8 mouse cellular contexts compared by ENCODE assay signal in the genomic region with DNA sequence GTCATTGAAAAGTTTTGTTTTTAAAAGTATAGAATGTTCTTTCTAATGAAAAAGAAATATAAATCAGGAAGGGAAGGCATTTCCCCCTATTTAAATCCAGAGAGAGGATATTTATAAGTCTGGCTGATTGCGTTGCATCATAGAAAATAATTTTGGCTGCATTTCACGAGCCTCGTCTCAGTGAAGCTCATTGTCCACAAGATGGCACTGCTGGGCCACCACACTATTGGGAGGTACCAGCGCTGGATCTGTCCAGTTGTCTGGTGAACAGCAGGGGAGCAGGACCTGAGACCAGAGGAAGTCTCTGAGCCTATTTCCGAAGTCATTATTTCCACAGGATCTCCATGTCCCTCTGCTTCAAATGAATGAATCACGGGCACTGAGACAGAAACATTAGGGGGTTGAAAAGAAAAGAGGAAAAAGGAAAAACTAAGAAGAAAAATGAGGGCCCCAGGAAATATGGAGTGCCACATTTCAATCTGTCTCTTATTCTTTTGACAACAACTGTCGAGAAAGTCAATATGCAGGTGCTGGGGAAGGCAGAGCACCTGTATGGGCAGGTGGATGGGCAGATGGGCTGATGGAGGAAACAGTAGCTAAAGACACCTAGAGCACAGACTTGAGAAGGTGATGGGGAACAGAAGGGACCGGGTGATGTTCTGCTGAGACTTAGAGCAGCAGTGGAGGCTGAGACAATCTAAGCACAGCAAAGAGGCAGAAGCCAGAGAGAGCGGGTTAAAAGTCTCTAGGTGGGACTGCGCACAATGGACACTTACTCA. TPM values are rescaled to one million over a fixed set of nuclear protein-coding genes. Genes with fewer than 3 reads are reported as not detected.
DNase-seq lines count a peak whose midpoint lies in the region; ATAC-seq and TF ChIP-seq lines count a peak whose summit lies in the region.

No protein-coding gene starts in this region.

- peak; percentile 95 for TF ChIP-seq CTCF in cortical plate, adult 2 months (IDR thresholded peaks at IDR 0.05; ENCODE audit: extremely low read depth, insufficient read depth, low read length)
- TF ChIP-seq CTCF in kidney, adult 2 months (conservative IDR thresholded peaks at IDR 0.05; ENCODE audit: insufficient read depth, insufficient read length, low read depth, low read length): peak; percentile 98

- H3K9me3 ChIP-seq in heart, embryonic 11.5 days (replicated peaks; ENCODE audit: control insufficient read depth, low read length): no peaks in the 10 kb centered on the region
- H3K9me3 ChIP-seq in limb, embryonic 10.5 days (replicated peaks): no peaks in the 10 kb centered on the region

- H3K36me3 ChIP-seq in heart, embryonic 11.5 days (ENCODE audit: control insufficient read depth, insufficient read depth, low read length): no peaks in the 10 kb centered on the region
- H3K36me3 ChIP-seq in kidney, adult 2 months (ENCODE audit: control insufficient read depth, insufficient read depth, low read length): no peaks in the 10 kb centered on the region
- H3K36me3 ChIP-seq in limb, embryonic 10.5 days: no peaks in the 10 kb centered on the region

- H3K4me2 ChIP-seq in heart, embryonic 11.5 days: no peak overlapping the region

- WGBS in heart, embryonic 11.5 days (ENCODE audit: insufficient replicate concordance): 39% methylated on average over 10 of the region's 10 CpGs
- 36% methylated on average over 10 of the region's 10 CpGs for WGBS in kidney, adult 2 months
- WGBS in limb, embryonic 10.5 days: 47% methylated on average over 10 of the region's 10 CpGs

- TF ChIP-seq POLR2A in cortical plate, adult 2 months (IDR thresholded peaks at IDR 0.05; ENCODE audit: extremely low read depth, insufficient read depth, low read length): no peak
- TF ChIP-seq POLR2A in kidney, adult 2 months (IDR thresholded peaks at IDR 0.05; ENCODE audit: low read depth, low read length): no peak

- no peak overlapping the region for H3K9ac ChIP-seq in heart, embryonic 11.5 days (ENCODE audit: low read depth, low read length)

- no peak overlapping the region for H3K4me3 ChIP-seq in heart, embryonic 11.5 days (ENCODE audit: low read depth, low read length)
- H3K4me3 ChIP-seq in cortical plate, adult 2 months (ENCODE audit: insufficient read depth, low read length): no peak overlapping the region
- H3K4me3 ChIP-seq in kidney, adult 2 months (ENCODE audit: insufficient read depth, low read depth, low read length): no peak overlapping the region
- H3K4me3 ChIP-seq in limb, embryonic 10.5 days: no peak overlapping the region

- intact Hi-C loops in gastrocnemius, postnatal 36 days (cut with DNase I): loop anchor here (5.0 kb wide), 1 partner anchor 429 kb away; no protein-coding TSS in a partner anchor

- H3K4me1 ChIP-seq in heart, embryonic 11.5 days (ENCODE audit: control insufficient read depth, insufficient read depth, low read length): peaks cover 7% of the 10 kb centered on the region
- no peaks in the 10 kb centered on the region; the same call in 1 of the 2 replicates for H3K4me1 ChIP-seq in cortical plate, adult 2 months (ENCODE audit: control insufficient read depth, insufficient read depth, low read length)
- 0 out of 2 replicates have a peak, but pooled peaks cover 3% of the 10 kb centered on the region for H3K4me1 ChIP-seq in kidney, adult 2 months (ENCODE audit: control insufficient read depth, insufficient read depth, low read length)
- no peaks in the 10 kb centered on the region; the same call in 1 of the 2 replicates for H3K4me1 ChIP-seq in limb, embryonic 10.5 days

- no peak overlapping the region for H3K27ac ChIP-seq in heart, embryonic 11.5 days (ENCODE audit: low read depth, low read length)
- no peak overlapping the region for H3K27ac ChIP-seq in cortical plate, adult 2 months (ENCODE audit: insufficient read depth, low read length)
- no peak overlapping the region for H3K27ac ChIP-seq in kidney, adult 2 months (ENCODE audit: insufficient read depth, low read depth, low read length)
- H3K27ac ChIP-seq in limb, embryonic 10.5 days: no peak overlapping the region

- no peaks in the 10 kb centered on the region for H3K27me3 ChIP-seq in heart, embryonic 11.5 days (ENCODE audit: control insufficient read depth, insufficient read depth, low read length)
- H3K27me3 ChIP-seq in kidney, adult 2 months (replicated peaks; ENCODE audit: control insufficient read depth, insufficient read depth, low read length): no peaks in the 10 kb centered on the region
- H3K27me3 ChIP-seq in limb, embryonic 10.5 days (ENCODE audit: low read depth, poor library complexity, severe bottlenecking): no peaks in the 10 kb centered on the region

- ATAC-seq in heart, embryonic 11.5 days (replicated peaks; ENCODE audit: insufficient number of reproducible peaks, low FRiP score, low TSS enrichment): no peak
- peak; percentile 73 for ATAC-seq in monocyte, adult 5-6 weeks (replicated peaks; ENCODE audit: insufficient number of reproducible peaks, low FRiP score, low TSS enrichment, poor library complexity, severe bottlenecking)

- peak; percentile 97 for DNase-seq in heart, adult 11 months
- peak; percentile 45 to 66 for DNase-seq in gastrocnemius, postnatal 36 days
- DNase-seq in kidney, adult 2 months: peak; percentile 85
- DNase-seq in limb, embryonic 10.5 days (ENCODE audit: low spot score): peak; percentile 82
- DNase-seq in spleen, postnatal 14 days (ENCODE audit: low spot score in 2 of 2): peak; percentile 15 to 62

RNA-seq across cellular contexts. Expression of a gene that starts 31.7 kb away (rescaled TPM):
- 9.4 and 9.9 TPM in 2 replicates for polyA plus RNA-seq in heart, embryonic 11.5 days (2014; fragmentation: Nextera tagmentation; extraction: Ambion mirVana)
- not detected in 2 replicates for polyA plus RNA-seq in cortical plate, adult 2 months (2012; rRNA removed)
- total RNA-seq in gastrocnemius, postnatal 36 days (2021): 1,000 to 10,000 TPM; 1,250 to 1,613 TPM
- polyA plus RNA-seq in kidney, adult 2 months (2012; rRNA removed): 0.43 and 35.1 TPM in 2 replicates
- polyA plus RNA-seq in limb, embryonic 10.5 days (2016; fragmentation: Nextera tagmentation; extraction: Ambion mirVana): not detected in 2 replicates
- not detected in 3 replicates for total RNA-seq in monocyte, adult 5-6 weeks (2017)

Comparison
In these comparisons a context has a peak if more than half of its experiments do, and no peak if none do; other contexts are left out.
1. DNase-seq: peak in every context shown above with its lines; median percentile 97 in heart, adult 11 months; 85 in kidney, adult 2 months; 82 in limb, embryonic 10.5 days; 56 in gastrocnemius, postnatal 36 days; 38 in spleen, postnatal 14 days.